Mouse (Mus musculus): ENCODE data around the gene Ocel1.
"Not testable (repeated sequence)": the region's sequence is repeated elsewhere in the genome, so short reads cannot be mapped to it uniquely, and the experiment has no call there.

Ocel1 gene

GRCm38 (mm10) chr8:71371236-71371848 is at the start of gene Ocel1:
Ocel1 (plus strand) TSS chr8:71371298.
- peak; percentile 96 to 97 for DNase-seq

- no peak for DNase-seq
Observed at GRCm38 (mm10) chr8:71322939-71323338, 48.2 kb upstream of the Ocel1 start.

- DNase-seq: peak in 1 of 2 experiments; percentile 35
Observed at GRCm38 (mm10) chr8:71324848-71325247, 46.2 kb upstream of the Ocel1 start.

GRCm38 (mm10) chr8:71337834-71338233 is 33.3 kb upstream of the Ocel1 start:
- DNase-seq: not testable (repeated sequence)

GRCm38 (mm10) chr8:71340625-71341024 is 30.5 kb upstream of the Ocel1 start:
- DNase-seq: peak; percentile 34 to 64

- no peak for DNase-seq
Observed at GRCm38 (mm10) chr8:71346581-71346980, 24.5 kb upstream of the Ocel1 start.

- no peak for DNase-seq
Observed at GRCm38 (mm10) chr8:71351117-71351516, 20.0 kb upstream of the Ocel1 start.

GRCm38 (mm10) chr8:71351520-71351919 is 19.6 kb upstream of the Ocel1 start:
- no peak for DNase-seq

GRCm38 (mm10) chr8:71358026-71358425 is 13.1 kb upstream of the Ocel1 start:
- no peak for DNase-seq

GRCm38 (mm10) chr8:71366771-71367528 is 4.1 kb upstream of the Ocel1 start, which contains the start of gene Use1:
Use1 (plus strand) TSS chr8:71366848.
- peak; percentile 91 to 93 for DNase-seq

GRCm38 (mm10) chr8:71367529-71368176 is 3.4 kb upstream of the Ocel1 start:
- DNase-seq: peak; percentile 30 to 55

- no peak for DNase-seq
Observed at GRCm38 (mm10) chr8:71368366-71368765, 2.7 kb upstream of the Ocel1 start.

GRCm38 (mm10) chr8:71369040-71369718 is 1.9 kb upstream of the Ocel1 start:
- DNase-seq: no peak

- DNase-seq: no peak
Observed at GRCm38 (mm10) chr8:71370711-71371235, 325 bp upstream of the Ocel1 start.

GRCm38 (mm10) chr8:71372427-71372826 is 1.3 kb downstream of the Ocel1 start:
- peak in 1 of 2 experiments; percentile 40 for DNase-seq

- no peak for DNase-seq
Observed at GRCm38 (mm10) chr8:71373000-71373399, 1.9 kb downstream of the Ocel1 start.

- peak in 1 of 2 experiments; percentile 42 for DNase-seq
Observed at GRCm38 (mm10) chr8:71374616-71375206, 3.6 kb downstream of the Ocel1 start.

- DNase-seq: peak; percentile 81 to 86
Observed at GRCm38 (mm10) chr8:71375581-71376422, 4.7 kb downstream of the Ocel1 start.

GRCm38 (mm10) chr8:71376423-71377030 is 5.4 kb downstream of the Ocel1 start:
- peak in 1 of 2 experiments; percentile 60 for DNase-seq

GRCm38 (mm10) chr8:71379008-71379407 is 7.9 kb downstream of the Ocel1 start:
- DNase-seq: no peak

- no peak for DNase-seq
Observed at GRCm38 (mm10) chr8:71379512-71380075, 8.5 kb downstream of the Ocel1 start.

All from cerebellum, postnatal 25 days (tissue).